Mouse (Mus musculus) 3134 (cell line): Measurements from ENCODE around the gene Taf5l.
"Not testable (repeated sequence)": the region's sequence is repeated elsewhere in the genome, so short reads cannot be mapped to it uniquely, and the experiment has no call there.

Source experiments
- DNase-seq: peaks from one replicate; pipeline ENCODE4 v3.0.0-alpha.2; 2011; ENCODE audit warnings: low spot score; ENCODE audit not compliant: insufficient read length; ENCODE audit errors: extremely low read depth

The Taf5l gene

GRCm38 (mm10) chr8:124014751-124015150, 6.4 kb downstream of the Taf5l start:
- no peak for DNase-seq

- not testable (repeated sequence) for DNase-seq
Measured at GRCm38 (mm10) chr8:124014299-124014698, 6.9 kb downstream of the Taf5l start.

- no peak for DNase-seq
Measured at GRCm38 (mm10) chr8:124011989-124012586, 9.1 kb downstream of the Taf5l start.

GRCm38 (mm10) chr8:124011580-124011979, 9.6 kb downstream of the Taf5l start:
- no peak for DNase-seq

- DNase-seq: no peak
Measured at GRCm38 (mm10) chr8:124007829-124008228, 13.4 kb downstream of the Taf5l start.

GRCm38 (mm10) chr8:124002546-124003108, 18.6 kb downstream of the Taf5l start:
- DNase-seq: no peak

GRCm38 (mm10) chr8:123999568-123999967, 21.6 kb downstream of the Taf5l start:
- DNase-seq: peak; percentile 36

- DNase-seq: no peak
Measured at GRCm38 (mm10) chr8:123993997-123994396, 27.2 kb downstream of the Taf5l start.

- DNase-seq: no peak
Measured at GRCm38 (mm10) chr8:123993597-123993996, 27.6 kb downstream of the Taf5l start.

GRCm38 (mm10) chr8:123992587-123992986, 28.6 kb downstream of the Taf5l start:
- DNase-seq: no peak

- DNase-seq: no peak
Measured at GRCm38 (mm10) chr8:123990277-123991049, 30.7 kb downstream of the Taf5l start.

- DNase-seq: no peak
Measured at GRCm38 (mm10) chr8:123989128-123989527, 32.1 kb downstream of the Taf5l start.

GRCm38 (mm10) chr8:123988605-123989038, 32.6 kb downstream of the Taf5l start:
- DNase-seq: no peak

GRCm38 (mm10) chr8:123982826-123983400, 38.3 kb downstream of the Taf5l start, which contains the start of gene Abcb10:
Abcb10 (minus strand) TSS chr8:123983122.
- peak; percentile 93 for DNase-seq

GRCm38 (mm10) chr8:123982291-123982793, 38.9 kb downstream of the Taf5l start:
- peak; percentile 62 for DNase-seq

- no peak for DNase-seq
Measured at GRCm38 (mm10) chr8:123981674-123982073, 39.5 kb downstream of the Taf5l start.

- no peak for DNase-seq
Measured at GRCm38 (mm10) chr8:123980239-123980638, 41.0 kb downstream of the Taf5l start.

GRCm38 (mm10) chr8:123978926-123979325, 42.3 kb downstream of the Taf5l start:
- no peak for DNase-seq

- DNase-seq: no peak
Measured at GRCm38 (mm10) chr8:123978166-123978838, 42.9 kb downstream of the Taf5l start.

- DNase-seq: no peak
Measured at GRCm38 (mm10) chr8:123977499-123977898, 43.7 kb downstream of the Taf5l start.

GRCm38 (mm10) chr8:123973495-123973894, 47.7 kb downstream of the Taf5l start:
- DNase-seq: no peak
